Mouse (Mus musculus): ENCODE measurements at regions not wholly inside any gene's neighbourhood (a gene's known extent, or its start where the extent isn't known, plus 50 kb on each side); places are given as distances from the start of the nearest gene placed in this dataset.

DNA sequence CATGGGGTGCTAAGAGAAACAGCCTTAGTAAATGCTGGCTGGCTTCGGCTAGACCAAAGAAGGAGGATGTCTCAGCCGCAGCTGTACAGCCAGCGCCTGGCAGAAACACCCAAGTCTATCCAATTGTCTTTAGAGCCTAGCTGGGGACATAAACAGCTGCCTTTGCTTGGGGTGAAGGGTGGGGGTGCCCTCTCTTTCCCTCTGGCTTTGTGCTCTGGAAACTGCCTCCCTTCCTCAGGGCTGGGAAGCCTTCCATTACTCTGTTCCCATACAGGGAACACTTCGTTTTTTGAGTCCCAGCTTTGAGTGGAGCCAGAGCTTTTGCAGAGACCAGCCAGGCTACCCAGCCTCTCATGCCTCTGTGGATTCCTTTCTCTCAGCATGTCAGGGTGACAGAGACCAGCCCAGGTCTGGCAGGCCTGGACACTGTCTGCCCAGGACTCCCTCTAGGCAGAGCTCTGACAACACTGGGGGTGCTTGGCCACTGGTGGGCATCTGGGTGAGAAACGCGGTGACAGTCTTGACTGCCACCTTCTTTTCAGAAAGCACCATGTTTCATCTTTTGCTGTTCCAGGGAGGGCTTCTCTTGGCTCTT, 421.2 kb upstream of the Tbx3 start:
- TF ChIP-seq CTCF (IDR thresholded peaks at IDR 0.05; ENCODE audit: low read depth, low read length) (no peak), POLR2A (IDR thresholded peaks at IDR 0.05; ENCODE audit: insufficient read depth, low read length) (no peak)

Measured in ES-Bruce4 (cell line).